Mouse (Mus musculus) midbrain, embryonic 15.5 days (tissue): Measurements from ENCODE around the gene Arid2. TPM values are rescaled to one million over a fixed set of nuclear protein-coding genes. Genes with fewer than 3 reads are reported as not detected.
"Not testable (repeated sequence)": the region's sequence is repeated elsewhere in the genome, so short reads cannot be mapped to it uniquely, and the experiment has no call there.

ENCODE experiments used
- ATAC-seq: fragments of 200-750 bp; cut with Nextera tagmentation; replicated peaks from 2 replicates; pipeline ENCODE4 v1.8.0; 2017; ENCODE audit warnings: moderate TSS enrichment
- H3K27ac ChIP-seq: fragments of 300-500 bp; sonication (generic); 2 replicates; pipeline ENCODE4 v1.5.1; 2015; ENCODE audit warnings: mild to moderate bottlenecking, inconsistent platforms
- H3K27me3 ChIP-seq: fragments of 300-500 bp; sonication (generic); replicated peaks from 2 replicates; pipeline ENCODE4 v1.6.1; 2015; ENCODE audit warnings: inconsistent platforms
- H3K36me3 ChIP-seq: fragments of 300-500 bp; sonication (generic); replicated peaks from 2 replicates; pipeline ENCODE4 v1.6.1; 2015; ENCODE audit warnings: inconsistent platforms
- H3K4me1 ChIP-seq: fragments of 300-500 bp; sonication (generic); 2 replicates; pipeline ENCODE4 v1.6.1; 2015; ENCODE audit warnings: inconsistent platforms
- H3K4me2 ChIP-seq: fragments of 300-500 bp; sonication (generic); 2 replicates; pipeline ENCODE4 v1.6.1; 2015; ENCODE audit warnings: inconsistent platforms, mild to moderate bottlenecking, moderate library complexity
- H3K4me3 ChIP-seq: fragments of 300-500 bp; sonication (generic); 2 replicates; pipeline ENCODE4 v1.5.1; 2015; ENCODE audit warnings: mild to moderate bottlenecking, inconsistent platforms
- H3K9ac ChIP-seq: fragments of 300-500 bp; sonication (generic); 2 replicates; pipeline ENCODE4 v1.6.1; 2015; ENCODE audit warnings: mild to moderate bottlenecking, inconsistent platforms
- H3K9me3 ChIP-seq: fragments of 300-500 bp; sonication (generic); 2 replicates; pipeline ENCODE4 v1.6.1; 2016; ENCODE audit warnings: inconsistent platforms
- WGBS: fragments of 180-500 bp; shearing (Covaris S2); methylation state at CpG from one replicate; pipeline ENCODE4 v1.1.7; 2015; ENCODE audit warnings: mixed read lengths; 5-methylcytosine and 5-hydroxymethylcytosine counted together
- polyA plus RNA-seq: library from polyadenylated mRNA; unstranded; fragments of >200 nt; fragmentation: Nextera tagmentation; extraction: Ambion mirVana; gene quantifications from 2 replicates; pipeline ENCODE4 v1.2.1, GENCODE M21; 2015

Arid2 gene
- polyA plus RNA-seq, 1 experiment from 2014 or later, result 22.9 TPM

DNA sequence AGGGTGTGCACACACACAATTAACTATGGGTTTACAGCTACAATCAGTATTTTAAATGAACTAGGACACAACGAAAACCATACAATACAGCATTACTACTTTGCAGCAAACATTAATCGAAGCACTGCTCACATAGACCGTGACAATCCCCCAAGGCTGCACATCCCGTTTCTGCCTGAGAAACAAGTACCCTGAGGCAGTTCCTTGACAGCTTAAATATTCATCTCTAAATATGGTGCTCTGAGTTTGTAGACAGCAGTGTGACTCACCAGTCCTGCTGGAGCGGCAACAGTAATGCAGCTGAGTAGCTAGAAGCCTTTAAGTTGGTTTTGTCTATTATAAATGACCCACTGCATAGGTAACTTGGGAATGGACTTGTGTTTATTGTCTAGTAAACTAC is 118.2 kb downstream of the Arid2 start:
- Histone ChIP-seq H3K4me2 (no peak overlapping the region), H3K4me1 (no peaks in the 10 kb centered on the region), H3K4me3 (no peak overlapping the region), H3K36me3 (peaks cover 8% of the 10 kb centered on the region; the same call in 1 of the 2 replicates), H3K9me3 (no peaks in the 10 kb centered on the region), H3K27me3 (no peaks in the 10 kb centered on the region), H3K9ac (no peak overlapping the region), H3K27ac (no peak overlapping the region)
- 70% methylated on average over 5 of the region's 5 CpGs for WGBS
- ATAC-seq, result no peak

GRCm38 (mm10) chr15:96406253-96406652 is 118.9 kb downstream of the Arid2 start:
- H3K9ac ChIP-seq, result no peak overlapping the region
- WGBS, result 84% methylated on average over 4 of the region's 4 CpGs

DNA sequence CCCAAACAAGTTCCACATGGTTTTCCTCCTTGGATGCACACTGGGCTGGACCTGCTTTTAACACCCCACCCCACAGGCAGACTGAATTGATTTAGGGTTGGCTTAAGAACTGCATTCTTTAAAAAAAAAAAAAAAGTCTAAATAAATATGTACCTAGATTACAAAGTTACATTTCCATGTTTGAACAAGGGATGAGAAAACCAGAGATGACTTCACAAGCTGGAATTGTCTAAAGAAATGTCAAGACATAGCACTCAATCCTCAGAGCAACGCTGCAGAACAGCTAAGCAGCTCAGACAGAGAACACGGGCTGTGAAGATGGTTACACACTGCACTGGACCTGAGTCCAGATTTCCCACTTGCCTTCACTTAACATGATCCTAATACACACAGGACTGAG is 119.8 kb downstream of the Arid2 start:
- H3K9me3 ChIP-seq, result no peaks in the 10 kb centered on the region
- ATAC-seq, result no peak
- no peaks in the 10 kb centered on the region for H3K4me1 ChIP-seq
- 71% methylated on average over 2 of the region's 2 CpGs for WGBS
- H3K27ac ChIP-seq, result no peak overlapping the region
- H3K4me2 ChIP-seq, result no peak overlapping the region
- H3K36me3 ChIP-seq, result peaks cover 8% of the 10 kb centered on the region; the same call in 1 of the 2 replicates
- no peak overlapping the region for H3K4me3 ChIP-seq
- H3K27me3 ChIP-seq, result no peaks in the 10 kb centered on the region
- no peak overlapping the region for H3K9ac ChIP-seq

More at GRCm38 (mm10) chr15:96406253-96406652, 118.9 kb downstream of the Arid2 start:
- H3K4me1 ChIP-seq, result no peaks in the 10 kb centered on the region
- H3K9me3 ChIP-seq, result no peaks in the 10 kb centered on the region
- no peak overlapping the region for H3K4me3 ChIP-seq
- H3K27ac ChIP-seq, result no peak overlapping the region
- H3K27me3 ChIP-seq, result no peaks in the 10 kb centered on the region
- no peak overlapping the region for H3K4me2 ChIP-seq
- H3K36me3 ChIP-seq, result peaks cover 8% of the 10 kb centered on the region; the same call in 1 of the 2 replicates
- no peak for ATAC-seq

GRCm38 (mm10) chr15:96408717-96409121 is 121.4 kb downstream of the Arid2 start:
- no peaks in the 10 kb centered on the region for H3K9me3 ChIP-seq
- no peak overlapping the region for H3K27ac ChIP-seq
- no peak overlapping the region for H3K4me2 ChIP-seq
- H3K4me3 ChIP-seq, result no peak overlapping the region
- no peaks in the 10 kb centered on the region for H3K27me3 ChIP-seq
- no peak overlapping the region for H3K9ac ChIP-seq
- H3K36me3 ChIP-seq, result peaks cover 3% of the 10 kb centered on the region; the same call in 1 of the 2 replicates
- H3K4me1 ChIP-seq, result no peaks in the 10 kb centered on the region
- no peak for ATAC-seq
- 92% methylated on average over 6 of the region's 6 CpGs for WGBS

DNA sequence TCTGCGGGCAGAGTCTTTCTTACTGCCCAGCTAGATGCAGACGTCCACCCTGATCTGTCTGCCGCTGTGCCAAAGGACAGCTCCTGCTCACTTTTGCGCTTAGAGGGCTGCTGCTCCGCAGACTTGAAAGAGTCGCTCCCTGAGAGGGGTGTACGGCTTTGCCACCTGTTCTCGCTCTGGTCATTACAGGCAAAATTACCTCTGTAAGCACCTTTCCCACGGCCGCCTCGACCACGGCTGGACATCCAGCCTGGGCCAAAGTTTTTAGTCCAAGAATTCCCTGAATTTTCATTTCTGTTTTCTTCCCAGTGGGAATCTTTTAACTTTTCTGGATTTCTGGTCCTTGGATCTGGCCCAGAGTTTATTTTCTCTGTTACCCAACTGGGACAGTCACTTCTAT is 130.8 kb downstream of the Arid2 start:
- H3K36me3 ChIP-seq, result peaks cover 45% of the 10 kb centered on the region
- no peak overlapping the region for H3K4me3 ChIP-seq
- no peaks in the 10 kb centered on the region for H3K9me3 ChIP-seq
- no peaks in the 10 kb centered on the region for H3K4me1 ChIP-seq
- H3K9ac ChIP-seq, result no peak overlapping the region
- ATAC-seq, result no peak
- no peak overlapping the region for H3K4me2 ChIP-seq
- H3K27me3 ChIP-seq, result no peaks in the 10 kb centered on the region
- no peak overlapping the region for H3K27ac ChIP-seq
- WGBS, result 93% methylated on average over 12 of the region's 12 CpGs

DNA sequence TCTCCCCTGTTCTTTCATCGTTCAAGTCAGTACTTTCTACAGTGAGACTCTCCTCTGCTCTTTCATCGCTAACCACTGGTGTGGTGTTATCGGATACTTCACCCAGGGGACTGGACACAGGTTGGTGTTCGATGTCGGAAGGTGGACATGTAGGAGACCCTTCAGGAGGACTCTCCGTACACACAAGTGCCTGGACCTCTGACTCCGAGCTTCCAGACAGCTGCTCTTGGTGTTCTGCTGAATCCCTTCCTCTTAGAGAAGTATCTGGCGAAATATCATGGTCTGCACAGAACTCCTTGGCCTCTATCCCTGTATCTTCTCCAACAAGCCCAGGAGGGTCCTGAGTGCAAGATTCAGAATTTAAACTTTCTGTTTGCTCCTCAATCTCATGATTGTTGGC is 132.6 kb downstream of the Arid2 start:
- Histone ChIP-seq H3K4me3 (no peak overlapping the region), H3K9ac (no peak overlapping the region), H3K4me1 (no peaks in the 10 kb centered on the region), H3K9me3 (no peaks in the 10 kb centered on the region), H3K27ac (no peak overlapping the region), H3K36me3 (peaks cover 38% of the 10 kb centered on the region), H3K4me2 (no peak overlapping the region), H3K27me3 (no peaks in the 10 kb centered on the region)
- 98% methylated on average over 8 of the region's 8 CpGs for WGBS
- no peak for ATAC-seq

DNA sequence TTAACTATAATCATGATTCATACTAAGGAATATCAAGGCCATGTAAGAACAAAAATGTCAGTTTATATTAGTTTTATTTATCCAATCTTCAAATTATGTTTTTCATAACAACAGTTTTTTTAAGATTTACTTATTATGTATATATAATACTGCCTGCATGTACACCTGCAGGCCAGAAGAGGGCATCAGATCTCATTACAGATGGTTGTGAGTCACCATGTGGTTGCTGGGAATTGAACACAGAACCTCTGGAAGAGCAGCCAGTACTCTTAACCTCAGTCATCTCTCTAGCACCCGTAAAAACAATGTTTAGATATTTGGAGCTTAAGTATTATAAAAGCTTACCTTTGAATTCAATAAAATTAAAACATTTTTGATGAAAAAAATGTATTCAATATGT is 146.9 kb downstream of the Arid2 start:
- WGBS, result 99% methylated on average over 1 of the region's 1 CpGs
- Histone ChIP-seq H3K4me2 (no peak overlapping the region), H3K27ac (no peak overlapping the region), H3K27me3 (no peaks in the 10 kb centered on the region), H3K4me1 (no peaks in the 10 kb centered on the region), H3K9ac (no peak overlapping the region), H3K36me3 (0 out of 2 replicates have a peak, but pooled peaks cover 6% of the 10 kb centered on the region), H3K4me3 (no peak overlapping the region), H3K9me3 (no peaks in the 10 kb centered on the region)
- ATAC-seq, result no peak

- not testable (repeated sequence) for H3K4me2 ChIP-seq, H3K4me1 ChIP-seq, ATAC-seq, H3K36me3 ChIP-seq, H3K4me3 ChIP-seq, H3K27ac ChIP-seq, H3K9ac ChIP-seq, H3K27me3 ChIP-seq, H3K9me3 ChIP-seq
- 83% methylated on average over 6 of the region's 6 CpGs for WGBS
Observed at GRCm38 (mm10) chr15:96441480-96441879, 154.2 kb downstream of the Arid2 start.

DNA sequence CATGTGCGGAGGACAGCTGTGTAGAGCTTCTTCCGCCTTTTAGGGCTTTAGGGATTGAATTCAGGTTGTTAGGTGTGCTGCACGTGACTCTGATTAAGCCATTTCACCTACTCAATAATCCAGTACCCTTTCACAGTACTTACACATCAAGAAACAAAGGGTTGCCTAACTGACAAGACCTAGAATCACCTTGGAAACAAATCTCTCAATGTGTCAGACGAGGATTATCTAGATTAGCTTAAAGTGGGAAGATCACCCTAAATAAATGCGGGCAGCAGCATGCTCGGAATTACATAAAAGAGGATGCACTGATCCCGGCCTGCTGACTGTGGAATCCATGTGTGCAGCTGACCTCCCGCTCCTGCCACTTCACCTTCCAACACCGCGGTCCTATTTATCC is 159.5 kb downstream of the Arid2 start:
- H3K4me1 ChIP-seq, result no peaks in the 10 kb centered on the region
- ATAC-seq, result no peak
- no peak overlapping the region for H3K4me2 ChIP-seq
- H3K4me3 ChIP-seq, result no peak overlapping the region
- H3K9ac ChIP-seq, result no peak overlapping the region
- H3K9me3 ChIP-seq, result no peaks in the 10 kb centered on the region
- H3K27ac ChIP-seq, result no peak overlapping the region
- H3K36me3 ChIP-seq, result no peaks in the 10 kb centered on the region; the same call in 1 of the 2 replicates
- H3K27me3 ChIP-seq, result no peaks in the 10 kb centered on the region
- WGBS, result 44% methylated on average over 10 of the region's 10 CpGs

- Histone ChIP-seq H3K27me3 (no peaks in the 10 kb centered on the region), H3K4me2 (no peak overlapping the region), H3K4me1 (no peaks in the 10 kb centered on the region), H3K27ac (no peak overlapping the region), H3K4me3 (no peak overlapping the region), H3K36me3 (no peaks in the 10 kb centered on the region; the same call in 1 of the 2 replicates), H3K9ac (no peak overlapping the region), H3K9me3 (no peaks in the 10 kb centered on the region)
- 93% methylated on average over 7 of the region's 7 CpGs for WGBS
- no peak for ATAC-seq
Observed at GRCm38 (mm10) chr15:96448656-96449299, 161.5 kb downstream of the Arid2 start.

- Histone ChIP-seq H3K9ac (no peak overlapping the region), H3K36me3 (no peaks in the 10 kb centered on the region), H3K9me3 (no peaks in the 10 kb centered on the region), H3K4me1 (peaks cover 2% of the 10 kb centered on the region; the same call in 1 of the 2 replicates), H3K4me3 (no peak overlapping the region), H3K4me2 (no peak overlapping the region), H3K27ac (no peak overlapping the region), H3K27me3 (no peaks in the 10 kb centered on the region)
- 92% methylated on average over 1 of the region's 1 CpGs for WGBS
- no peak for ATAC-seq
Observed at GRCm38 (mm10) chr15:96453346-96453745, 166.0 kb downstream of the Arid2 start.
